Mouse (Mus musculus): Measurements from ENCODE around the gene Eif4h.

DNA sequence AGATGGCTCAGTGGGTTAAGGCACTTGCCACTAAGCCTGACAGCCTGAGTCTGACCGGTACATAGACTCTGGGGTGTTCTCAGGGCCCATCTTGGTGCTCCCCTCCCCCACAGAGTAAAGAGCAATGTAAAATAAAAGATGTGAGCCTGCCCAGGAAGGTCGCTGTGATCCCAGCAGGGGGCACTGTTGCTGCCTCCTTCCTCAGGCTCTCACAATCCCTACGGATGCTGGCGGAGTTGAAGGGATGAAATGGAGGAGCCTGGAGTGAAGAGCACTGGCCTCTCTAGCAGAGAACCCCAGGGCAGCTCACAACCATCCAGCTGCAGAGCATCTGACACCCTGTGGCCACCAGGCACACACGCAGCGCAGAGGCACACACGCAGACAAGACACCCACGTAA, 29.2 kb upstream of the Eif4h start:
- no peak for TF ChIP-seq POLR2A (IDR thresholded peaks at IDR 0.05; ENCODE audit: insufficient read length, low read depth)
- no peak for TF ChIP-seq CEBPB (IDR thresholded peaks at IDR 0.05; ENCODE audit: insufficient read depth, poor library complexity, severe bottlenecking)
- no peak for TF ChIP-seq E2F4 (IDR thresholded peaks at IDR 0.05; ENCODE audit: insufficient read depth)
- no peak for TF ChIP-seq USF1 (IDR thresholded peaks at IDR 0.05; ENCODE audit: low read depth)
- TF ChIP-seq MYOD1 (IDR thresholded peaks at IDR 0.05; ENCODE audit: control insufficient read depth in 1 of 3, insufficient read length in 2 of 3, low read depth in 2 of 3) = no peak
- no peak for TF ChIP-seq MAX (IDR thresholded peaks at IDR 0.05; ENCODE audit: low read depth)
